Mouse (Mus musculus) retina, postnatal 7 days (tissue): ENCODE data around the gene Pcolce2.
"Not testable (repeated sequence)": the region's sequence is repeated elsewhere in the genome, so short reads cannot be mapped to it uniquely, and the experiment has no call there.

Experiments
- DNase-seq: peaks from one replicate; pipeline ENCODE4 v3.0.0-alpha.2; 2012; ENCODE audit warnings: low read depth, low spot score

The Pcolce2 gene

GRCm38 (mm10) chr9:95637271-95638181, at the start of gene Pcolce2:
Pcolce2 (plus strand) TSS chr9:95637601.
- DNase-seq = peak; percentile 16

DNA sequence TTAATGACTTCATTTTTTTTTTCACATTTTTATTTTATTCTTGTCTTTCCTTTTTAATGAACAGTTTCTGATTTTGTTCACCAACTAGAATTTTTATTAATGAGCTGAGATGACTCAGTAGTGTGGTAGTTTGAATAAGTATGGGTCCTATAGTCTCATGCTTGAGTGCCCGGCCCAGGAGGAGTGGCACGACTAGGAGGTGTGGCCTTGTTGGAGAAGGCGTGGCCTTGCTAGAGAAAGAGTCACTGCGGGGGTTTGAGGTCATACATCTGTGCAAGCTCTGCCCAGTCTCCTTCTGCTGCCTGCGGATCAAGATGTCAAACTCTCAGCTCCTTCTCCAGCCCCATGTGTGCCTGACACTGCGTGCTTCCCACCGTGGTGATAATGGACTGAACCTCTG, 49.3 kb upstream of the Pcolce2 start:
- DNase-seq = no peak

GRCm38 (mm10) chr9:95594291-95594690, 43.1 kb upstream of the Pcolce2 start:
- DNase-seq = no peak

GRCm38 (mm10) chr9:95597466-95598178, 39.8 kb upstream of the Pcolce2 start:
- DNase-seq = no peak

GRCm38 (mm10) chr9:95598179-95598721, 39.2 kb upstream of the Pcolce2 start:
- DNase-seq = no peak

GRCm38 (mm10) chr9:95599399-95599798, 38.0 kb upstream of the Pcolce2 start:
- no peak for DNase-seq

DNA sequence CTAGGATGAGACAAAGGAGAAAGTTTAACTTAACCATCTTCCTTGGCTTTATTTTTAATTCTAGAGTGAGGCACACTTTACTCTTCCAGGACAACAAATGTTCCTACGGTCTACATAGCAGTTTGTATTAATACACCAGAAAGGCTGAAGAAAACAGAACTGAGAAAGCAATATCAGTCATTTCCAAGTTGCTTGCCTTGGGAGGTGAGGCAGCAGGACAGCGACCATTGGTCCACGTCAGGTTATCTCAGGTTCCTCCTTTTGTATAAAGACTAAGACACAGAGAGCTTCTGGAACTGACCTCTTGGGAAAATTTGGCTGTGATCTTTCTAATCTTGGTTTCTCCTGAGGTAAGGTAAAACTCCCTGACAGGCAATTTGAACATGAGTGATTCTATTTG, 34.6 kb upstream of the Pcolce2 start:
- no peak for DNase-seq

GRCm38 (mm10) chr9:95603316-95603715, 34.1 kb upstream of the Pcolce2 start:
- peak; percentile 31 for DNase-seq

DNA sequence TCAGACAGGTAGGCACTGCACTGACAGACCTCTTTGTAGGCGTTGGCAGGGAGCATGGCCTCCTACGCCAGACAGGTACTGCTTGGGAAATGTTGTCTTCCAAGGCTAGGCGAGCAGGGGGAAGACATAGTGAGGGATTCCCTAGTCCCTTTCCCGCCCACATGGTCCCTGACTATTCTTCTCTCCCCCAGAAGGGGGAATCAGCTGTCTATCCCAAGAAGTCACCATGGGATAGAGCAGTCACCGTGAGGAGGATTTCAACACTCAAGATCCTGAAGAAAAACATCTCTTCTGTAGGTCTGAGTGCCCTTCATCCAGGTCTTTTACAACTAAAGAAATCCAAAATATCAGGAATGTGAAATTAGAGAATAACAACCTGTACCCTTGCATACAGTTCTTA, 30.2 kb upstream of the Pcolce2 start:
- no peak for DNase-seq

GRCm38 (mm10) chr9:95612246-95612768, 25.1 kb upstream of the Pcolce2 start:
- DNase-seq = no peak

GRCm38 (mm10) chr9:95613426-95614127, 23.8 kb upstream of the Pcolce2 start:
- DNase-seq = no peak

DNA sequence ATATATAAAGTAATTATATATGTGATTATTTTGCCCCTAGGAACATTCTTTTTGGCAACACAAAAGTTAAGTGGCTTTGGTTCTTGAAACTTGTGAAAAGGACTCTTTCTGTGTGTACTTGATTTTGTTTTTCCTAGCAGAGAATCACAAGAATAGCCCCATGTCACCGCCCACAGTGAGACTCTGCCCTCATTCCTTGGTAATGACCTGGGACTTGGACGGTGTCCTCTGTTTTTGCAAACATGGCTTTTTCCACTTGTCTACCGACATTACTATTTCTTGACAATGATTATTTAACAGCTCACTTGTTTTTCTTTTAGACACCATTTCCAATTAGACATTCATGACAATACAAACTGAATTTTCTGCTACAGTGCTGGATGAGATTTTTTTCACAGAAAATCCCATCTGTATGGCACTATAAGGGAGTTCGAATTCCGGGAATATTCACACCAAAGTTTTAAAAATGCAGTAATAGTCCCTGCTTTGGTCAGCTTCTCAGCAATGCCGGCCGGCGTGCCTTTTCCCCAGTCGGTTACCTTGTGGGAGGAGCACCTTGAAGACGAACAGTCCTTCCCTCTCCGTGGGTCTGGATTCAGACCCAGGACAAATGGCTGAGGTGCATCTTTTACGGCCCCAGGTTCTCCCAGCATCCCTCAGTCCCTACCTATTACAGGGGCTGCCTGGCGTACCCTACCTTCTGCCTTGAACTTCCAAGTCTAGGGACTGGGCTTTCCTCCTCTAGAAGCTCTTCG, 22.4 kb upstream of the Pcolce2 start:
- DNase-seq = no peak

GRCm38 (mm10) chr9:95615961-95616360, 21.4 kb upstream of the Pcolce2 start:
- DNase-seq = no peak

- DNase-seq = no peak
These were observed 18.8 kb upstream of the Pcolce2 start for GRCm38 (mm10) chr9:95618572-95618971.

DNA sequence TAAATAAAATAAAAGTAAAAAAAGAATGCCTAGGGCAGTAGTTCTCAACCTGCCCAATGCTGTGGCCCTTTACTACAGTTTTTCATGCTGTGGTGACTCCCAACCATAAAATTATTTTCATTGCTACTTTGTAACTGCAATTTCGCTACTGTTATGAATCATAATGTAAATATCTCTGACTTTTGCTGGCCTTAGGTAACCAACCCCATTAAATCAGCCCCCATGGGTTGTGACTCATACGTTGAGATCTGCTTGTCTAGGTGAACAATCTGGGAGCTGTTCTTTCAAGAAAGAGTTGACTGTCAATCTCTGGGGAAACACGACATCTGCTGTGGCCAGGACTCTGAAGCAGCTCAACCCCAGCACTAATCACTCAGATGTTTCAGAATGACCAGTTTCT, 13.3 kb upstream of the Pcolce2 start:
- no peak for DNase-seq

DNA sequence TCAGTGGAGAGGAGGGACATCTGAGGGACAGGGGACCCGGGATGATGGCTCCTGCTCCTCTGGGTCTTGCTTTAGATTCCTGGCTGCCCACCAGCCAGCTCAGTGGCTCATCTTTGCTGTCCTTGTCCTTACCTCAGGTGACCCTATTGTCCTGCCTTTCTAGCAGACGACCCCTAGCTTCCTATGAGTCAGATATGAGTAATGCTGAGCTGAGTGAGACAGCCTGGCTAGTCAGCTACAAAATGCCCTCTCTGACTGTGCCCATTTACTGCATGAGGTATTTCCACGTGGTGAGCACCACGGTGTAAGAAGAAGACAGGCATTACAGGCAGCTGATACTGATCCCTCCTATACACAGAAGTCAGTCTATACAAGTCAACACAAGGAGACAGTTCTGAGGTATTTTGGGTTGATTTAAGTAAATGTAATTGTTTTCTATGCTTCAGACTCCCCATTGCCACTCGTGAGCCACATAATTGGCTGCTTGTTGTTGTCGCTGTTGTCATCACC, 8.9 kb upstream of the Pcolce2 start:
- DNase-seq = no peak

DNA sequence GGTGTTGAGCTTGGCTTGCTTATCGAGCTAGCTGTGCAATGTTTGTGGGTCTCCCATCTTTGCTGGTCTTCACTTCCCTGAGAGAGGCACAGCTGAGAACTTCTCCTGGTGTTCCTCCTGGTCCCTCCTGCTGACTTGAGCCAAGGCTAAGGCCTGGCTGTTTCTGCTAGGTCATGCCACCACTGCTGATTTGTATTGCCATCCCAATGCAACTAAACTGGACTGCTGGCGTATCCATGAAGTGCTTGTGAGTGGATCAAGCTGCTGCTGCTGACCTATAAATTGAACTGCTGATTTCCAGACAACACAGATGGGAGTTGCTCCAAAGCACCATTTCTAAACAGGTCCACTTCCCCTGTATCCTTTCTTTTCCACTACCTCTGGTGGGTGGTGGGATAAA, 7.8 kb upstream of the Pcolce2 start:
- DNase-seq = not testable (repeated sequence)

DNA sequence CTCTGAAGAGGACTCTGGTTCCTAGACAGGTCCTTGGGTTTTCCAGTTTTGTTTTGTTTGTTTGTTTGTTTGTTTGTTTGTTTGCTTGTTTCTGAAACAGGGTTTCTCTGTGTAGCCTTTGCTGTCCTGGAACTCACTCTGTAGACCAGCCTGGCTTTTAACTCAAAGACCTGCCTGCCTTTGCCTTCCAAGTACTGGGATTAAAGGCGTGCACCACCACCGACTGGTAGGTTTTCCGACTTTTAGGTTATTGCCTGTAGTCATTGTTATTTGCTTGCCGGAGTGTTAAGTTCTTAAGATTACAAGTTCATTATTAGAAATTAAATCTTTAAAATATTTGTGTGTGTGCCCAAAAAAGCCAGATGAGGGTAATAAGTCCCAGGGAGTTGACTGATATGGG, 1.0 kb upstream of the Pcolce2 start:
- DNase-seq = no peak

DNA sequence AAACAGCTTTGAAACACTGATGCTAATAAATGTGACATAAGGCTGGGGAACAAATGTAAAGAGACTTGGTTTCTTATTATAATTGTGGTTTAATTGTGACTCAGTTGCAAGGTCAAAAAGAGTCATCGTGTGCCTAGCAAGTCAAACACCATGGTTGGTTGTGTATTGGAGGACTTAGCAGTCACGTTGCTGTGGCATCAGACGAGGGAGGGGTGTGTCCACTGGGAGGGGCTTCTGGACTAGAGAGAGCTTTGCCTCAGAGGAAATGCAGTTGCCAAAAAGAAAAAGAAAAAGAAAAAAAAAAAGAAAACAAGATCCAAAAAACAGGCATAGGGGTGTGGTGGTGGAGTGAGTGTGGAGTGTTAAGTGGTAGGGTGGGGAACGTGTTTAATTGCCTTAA, 2.5 kb downstream of the Pcolce2 start:
- no peak for DNase-seq

- no peak for DNase-seq
These were observed 8.5 kb downstream of the Pcolce2 start for GRCm38 (mm10) chr9:95645926-95646325.

GRCm38 (mm10) chr9:95653363-95653762, 16.0 kb downstream of the Pcolce2 start:
- no peak for DNase-seq
